Mouse (Mus musculus) frontal cortex, postnatal 10 days (tissue): ENCODE data around the gene P4ha2.

ENCODE experiments used
- DNase-seq, 2 experiments: peaks; one replicate each; pipeline ENCODE4 v3.0.0; 2022; ENCODE audit warnings: low spot score in 2 of 2, mixed read lengths in 1 of 2

P4ha2 gene

GRCm38 (mm10) chr11:54107239-54107638 is 7.3 kb downstream of the P4ha2 start:
- no peak for DNase-seq

GRCm38 (mm10) chr11:54108131-54108530 is 8.2 kb downstream of the P4ha2 start:
- no peak for DNase-seq

GRCm38 (mm10) chr11:54108894-54109293 is 9.0 kb downstream of the P4ha2 start:
- no peak for DNase-seq

- DNase-seq: no peak
Observed at GRCm38 (mm10) chr11:54111291-54111690, 11.4 kb downstream of the P4ha2 start.

- DNase-seq: no peak
Observed at GRCm38 (mm10) chr11:54111976-54112741, 12.3 kb downstream of the P4ha2 start.

GRCm38 (mm10) chr11:54112920-54113319 is 13.0 kb downstream of the P4ha2 start:
- peak; percentile 87 to 92 for DNase-seq

- no peak for DNase-seq
Observed at GRCm38 (mm10) chr11:54113352-54113751, 13.5 kb downstream of the P4ha2 start.

- no peak for DNase-seq
Observed at GRCm38 (mm10) chr11:54114746-54115145, 14.9 kb downstream of the P4ha2 start.

- DNase-seq: no peak
Observed at GRCm38 (mm10) chr11:54115301-54115700, 15.4 kb downstream of the P4ha2 start.

- DNase-seq: no peak
Observed at GRCm38 (mm10) chr11:54115911-54116310, 16.0 kb downstream of the P4ha2 start.

- no peak for DNase-seq
Observed at GRCm38 (mm10) chr11:54116406-54116805, 16.5 kb downstream of the P4ha2 start.

- no peak for DNase-seq
Observed at GRCm38 (mm10) chr11:54117096-54117495, 17.2 kb downstream of the P4ha2 start.

GRCm38 (mm10) chr11:54119126-54119525 is 19.2 kb downstream of the P4ha2 start:
- DNase-seq: no peak

- no peak for DNase-seq
Observed at GRCm38 (mm10) chr11:54119740-54120360, 20.0 kb downstream of the P4ha2 start.

- peak; percentile 61 for DNase-seq
Observed at GRCm38 (mm10) chr11:54122416-54123264, 22.7 kb downstream of the P4ha2 start.

- no peak for DNase-seq
Observed at GRCm38 (mm10) chr11:54125982-54126648, 26.2 kb downstream of the P4ha2 start.

GRCm38 (mm10) chr11:54126654-54127374 is 26.9 kb downstream of the P4ha2 start:
- DNase-seq: no peak

- DNase-seq: no peak
Observed at GRCm38 (mm10) chr11:54127397-54127796, 27.5 kb downstream of the P4ha2 start.

- no peak for DNase-seq
Observed at GRCm38 (mm10) chr11:54129955-54130354, 30.1 kb downstream of the P4ha2 start.

- DNase-seq: no peak
Observed at GRCm38 (mm10) chr11:54130721-54131120, 30.8 kb downstream of the P4ha2 start.

GRCm38 (mm10) chr11:54132290-54132689 is 32.4 kb downstream of the P4ha2 start:
- no peak for DNase-seq
